Mouse (Mus musculus): ENCODE data around the gene Pxdc1. TPM values are rescaled to one million over a fixed set of nuclear protein-coding genes. Genes with fewer than 3 reads are reported as not detected.

Gene Pxdc1
- 8.3 and 8.9 TPM in 2 replicates for polyA plus RNA-seq (2015; fragmentation: Nextera tagmentation; extraction: Ambion mirVana)

DNA sequence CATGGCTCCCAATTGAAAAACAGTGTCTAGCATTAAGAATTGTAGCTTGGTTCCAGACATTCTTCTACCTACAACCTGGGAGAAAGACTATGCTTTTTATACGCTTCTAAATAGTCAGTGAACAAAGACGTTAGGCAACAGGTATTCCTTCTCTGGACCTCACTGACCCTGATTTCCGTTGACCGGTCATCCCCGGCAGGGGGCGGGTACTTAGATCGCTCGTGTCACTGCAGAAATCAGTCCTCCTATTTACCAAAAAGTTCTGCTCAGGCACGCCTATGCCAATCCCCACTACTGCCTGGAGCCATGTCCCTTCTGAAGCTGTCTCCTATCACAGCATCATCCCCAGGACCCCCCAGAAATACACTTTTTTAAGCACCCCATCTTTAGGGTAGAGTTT is at the start of gene Pxdc1:
Pxdc1 (minus strand) TSS at position 96 of the 400 bp plus-strand sequence.
- H3K9me3 ChIP-seq: no peaks in the 10 kb centered on the region
- peak within 1 kb of the TSS; percentile 52 for H3K4me3 ChIP-seq
- ATAC-seq (ENCODE audit: low FRiP score): no peak
- 6% methylated on average over 9 of the region's 9 CpGs for WGBS
- H3K9ac ChIP-seq: peak within 1 kb of the TSS; percentile 73
- H3K4me1 ChIP-seq (replicated peaks): peaks cover 26% of the 10 kb centered on the region
- peaks cover 76% of the 10 kb centered on the region for H3K27me3 ChIP-seq
- peak within 1 kb of the TSS; percentile 35; the same call in 1 of the 2 replicates for H3K27ac ChIP-seq
- no peaks in the 10 kb centered on the region for H3K36me3 ChIP-seq
- H3K4me2 ChIP-seq: peak within 1 kb of the TSS; percentile 94

GRCm38 (mm10) chr13:34700630-34701029 is 47.3 kb upstream of the Pxdc1 start:
- Histone ChIP-seq H3K9ac (no peak overlapping the region), H3K9me3 (no peaks in the 10 kb centered on the region), H3K36me3 (no peaks in the 10 kb centered on the region), H3K4me1 (replicated peaks) (no peaks in the 10 kb centered on the region; the same call in 1 of the 2 replicates), H3K27me3 (no peaks in the 10 kb centered on the region), H3K4me3 (no peak overlapping the region), H3K27ac (no peak overlapping the region), H3K4me2 (no peak overlapping the region)
- no peak for ATAC-seq (ENCODE audit: low FRiP score)
- 88% methylated on average over 1 of the region's 1 CpGs for WGBS

- no peaks in the 10 kb centered on the region for H3K36me3 ChIP-seq
- no peak for ATAC-seq (ENCODE audit: low FRiP score)
These were observed 46.8 kb upstream of the Pxdc1 start for GRCm38 (mm10) chr13:34700091-34700490.

DNA sequence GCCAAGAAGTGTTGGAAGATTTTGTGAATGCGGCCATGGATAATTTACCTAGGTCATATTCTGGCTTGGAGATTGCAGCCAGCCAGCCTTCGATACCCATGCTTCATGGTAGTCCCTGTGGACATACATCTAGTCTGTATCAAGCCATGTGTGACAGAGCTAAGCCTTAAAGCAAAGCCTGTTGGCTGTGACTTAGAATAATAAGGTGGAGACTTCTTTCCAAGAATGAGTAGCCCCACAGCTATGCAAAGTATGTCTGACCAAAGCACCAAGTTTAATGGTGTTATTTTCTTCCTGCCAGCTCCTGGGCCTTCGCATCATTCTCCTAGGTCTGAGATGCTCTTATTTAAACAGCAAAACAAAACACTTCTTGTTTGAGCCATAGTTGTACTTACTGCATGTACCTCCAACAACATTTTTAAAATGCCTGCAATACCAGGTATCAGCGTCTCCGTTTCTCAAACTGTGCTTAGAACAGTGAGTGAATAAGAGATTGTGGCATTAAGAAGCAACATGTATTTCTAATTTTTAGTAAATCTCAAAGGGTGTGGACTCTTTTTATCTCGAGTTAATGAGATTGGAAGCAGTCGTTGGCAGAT is 43.5 kb upstream of the Pxdc1 start:
- Histone ChIP-seq H3K27me3 (no peaks in the 10 kb centered on the region), H3K36me3 (no peaks in the 10 kb centered on the region), H3K4me1 (replicated peaks) (no peaks in the 10 kb centered on the region; the same call in 1 of the 2 replicates), H3K27ac (no peak overlapping the region), H3K4me2 (no peak overlapping the region), H3K9ac (no peak overlapping the region), H3K4me3 (no peak overlapping the region), H3K9me3 (no peaks in the 10 kb centered on the region)
- ATAC-seq (ENCODE audit: low FRiP score): no peak
- WGBS: 88% methylated on average over 7 of the region's 7 CpGs

More at GRCm38 (mm10) chr13:34700091-34700490, 46.8 kb upstream of the Pxdc1 start:
- WGBS: 80% methylated on average over 2 of the region's 2 CpGs
- no peak overlapping the region for H3K9ac ChIP-seq
- no peaks in the 10 kb centered on the region for H3K27me3 ChIP-seq
- H3K4me1 ChIP-seq (replicated peaks): no peaks in the 10 kb centered on the region; the same call in 1 of the 2 replicates
- no peak overlapping the region for H3K4me2 ChIP-seq
- H3K9me3 ChIP-seq: no peaks in the 10 kb centered on the region
- H3K4me3 ChIP-seq: no peak overlapping the region
- no peak overlapping the region for H3K27ac ChIP-seq

DNA sequence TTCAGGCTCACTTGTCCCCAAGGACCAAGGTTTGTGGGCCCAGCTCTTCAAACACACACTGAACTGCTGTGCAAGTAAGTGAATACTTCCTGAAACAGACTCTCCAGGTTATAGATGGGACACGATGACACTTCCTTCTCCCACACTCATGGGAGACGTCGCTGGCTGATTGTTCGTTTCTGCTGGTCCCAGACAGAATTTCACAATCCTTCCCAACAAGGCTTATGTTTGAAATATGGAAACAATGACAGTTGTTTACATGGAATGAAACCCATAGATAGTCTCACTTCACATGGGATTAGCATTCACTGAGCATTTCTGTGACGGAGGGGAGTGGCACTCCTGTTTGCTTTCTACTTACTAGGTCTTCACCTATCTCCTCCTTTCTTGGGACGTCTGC is 39.8 kb upstream of the Pxdc1 start:
- no peak overlapping the region for H3K27ac ChIP-seq
- WGBS: 80% methylated on average over 6 of the region's 6 CpGs
- H3K9ac ChIP-seq: no peak overlapping the region
- H3K9me3 ChIP-seq: no peaks in the 10 kb centered on the region
- H3K36me3 ChIP-seq: no peaks in the 10 kb centered on the region
- H3K4me3 ChIP-seq: no peak overlapping the region
- H3K4me1 ChIP-seq (replicated peaks): no peaks in the 10 kb centered on the region; the same call in 1 of the 2 replicates
- no peak overlapping the region for H3K4me2 ChIP-seq
- H3K27me3 ChIP-seq: no peaks in the 10 kb centered on the region
- no peak for ATAC-seq (ENCODE audit: low FRiP score)

GRCm38 (mm10) chr13:34691049-34691448 is 37.8 kb upstream of the Pxdc1 start:
- Histone ChIP-seq H3K4me2 (no peak overlapping the region), H3K4me1 (replicated peaks) (no peaks in the 10 kb centered on the region), H3K36me3 (no peaks in the 10 kb centered on the region), H3K9ac (no peak overlapping the region), H3K27ac (no peak overlapping the region), H3K4me3 (no peak overlapping the region), H3K9me3 (no peaks in the 10 kb centered on the region), H3K27me3 (no peaks in the 10 kb centered on the region)
- no peak for ATAC-seq (ENCODE audit: low FRiP score)
- 81% methylated on average over 1 of the region's 1 CpGs for WGBS

DNA sequence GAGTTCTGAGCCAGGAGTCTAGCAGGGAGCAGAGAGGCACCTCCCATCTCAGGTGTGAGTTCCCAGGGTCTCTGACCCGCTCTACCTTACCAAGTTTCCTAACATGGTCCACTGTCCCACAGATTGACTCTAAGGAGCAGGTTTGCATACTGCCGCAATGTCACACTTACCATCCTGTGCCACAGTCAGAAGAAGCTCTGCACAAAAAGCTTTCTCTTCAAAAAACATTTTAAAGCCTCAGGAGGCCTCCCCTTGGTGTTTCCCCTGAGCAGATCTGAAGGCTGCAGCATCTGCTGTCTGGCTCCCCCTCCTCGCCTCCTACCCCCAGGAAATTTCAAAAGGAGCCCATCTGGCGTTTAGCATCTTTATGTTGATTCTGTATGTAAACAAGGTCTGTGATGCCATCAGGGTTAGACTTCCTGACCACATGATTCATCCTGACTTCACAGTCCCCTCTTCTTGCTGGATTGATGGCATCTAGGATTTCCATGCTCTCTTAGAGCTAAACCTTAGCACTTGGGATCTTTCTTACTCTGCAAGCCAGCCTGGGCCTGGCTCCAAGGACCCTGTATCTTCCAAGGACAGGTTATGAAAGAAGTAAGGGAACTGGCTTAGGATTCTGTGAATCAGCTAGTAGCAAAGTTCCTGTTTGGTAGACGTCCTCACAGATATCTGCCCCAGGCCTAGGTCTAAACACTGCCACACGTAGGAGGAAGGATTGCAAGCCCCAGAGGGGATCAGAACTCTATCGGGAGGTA is 31.9 kb upstream of the Pxdc1 start:
- Histone ChIP-seq H3K36me3 (no peaks in the 10 kb centered on the region), H3K4me2 (no peak overlapping the region), H3K27ac (no peak overlapping the region), H3K9ac (no peak overlapping the region), H3K9me3 (no peaks in the 10 kb centered on the region), H3K4me3 (no peak overlapping the region), H3K27me3 (no peaks in the 10 kb centered on the region), H3K4me1 (replicated peaks) (peaks cover 4% of the 10 kb centered on the region; the same call in 1 of the 2 replicates)
- 74% methylated on average over 7 of the region's 7 CpGs for WGBS
- no peak for ATAC-seq (ENCODE audit: low FRiP score)

DNA sequence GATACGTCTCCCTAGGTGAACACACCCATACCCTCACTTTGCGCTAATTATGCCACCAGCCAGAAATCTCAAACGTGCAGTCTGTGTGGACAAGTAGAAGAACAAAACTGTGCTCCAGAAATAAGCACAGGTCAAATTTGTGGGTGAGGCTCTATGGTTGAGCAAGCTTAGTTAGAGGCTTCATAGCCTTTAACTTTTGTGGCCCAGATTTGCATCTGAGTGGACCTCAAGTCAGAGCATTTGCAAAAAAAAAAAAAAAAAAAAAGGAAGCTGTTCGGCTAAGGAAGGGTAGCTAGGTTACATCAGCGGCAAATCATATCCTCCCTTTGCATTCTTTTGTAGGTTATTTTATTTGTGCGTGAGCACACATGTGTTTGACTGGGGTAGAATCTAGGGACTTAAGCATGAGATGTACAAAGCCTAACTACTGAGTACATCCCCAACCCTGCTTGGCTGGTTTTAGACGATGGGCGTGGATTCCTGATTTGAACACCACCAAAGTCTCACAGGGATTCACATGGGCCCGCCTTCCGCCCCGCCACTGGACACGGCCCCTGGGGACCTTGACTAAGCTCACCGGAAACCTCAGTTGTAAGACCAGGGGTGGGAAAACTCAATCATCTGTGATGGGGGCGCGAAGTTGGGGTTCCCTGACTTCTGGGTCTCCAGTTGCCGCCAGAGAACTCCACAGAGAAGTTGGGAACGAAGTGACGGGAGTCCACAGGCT is 30.6 kb upstream of the Pxdc1 start:
- Histone ChIP-seq H3K9me3 (no peaks in the 10 kb centered on the region), H3K4me1 (replicated peaks) (peaks cover 4% of the 10 kb centered on the region; the same call in 1 of the 2 replicates), H3K4me3 (no peak overlapping the region), H3K36me3 (no peaks in the 10 kb centered on the region), H3K9ac (no peak overlapping the region), H3K4me2 (no peak overlapping the region), H3K27ac (no peak overlapping the region), H3K27me3 (no peaks in the 10 kb centered on the region)
- no peak for ATAC-seq (ENCODE audit: low FRiP score)
- WGBS: 93% methylated on average over 18 of the region's 18 CpGs

DNA sequence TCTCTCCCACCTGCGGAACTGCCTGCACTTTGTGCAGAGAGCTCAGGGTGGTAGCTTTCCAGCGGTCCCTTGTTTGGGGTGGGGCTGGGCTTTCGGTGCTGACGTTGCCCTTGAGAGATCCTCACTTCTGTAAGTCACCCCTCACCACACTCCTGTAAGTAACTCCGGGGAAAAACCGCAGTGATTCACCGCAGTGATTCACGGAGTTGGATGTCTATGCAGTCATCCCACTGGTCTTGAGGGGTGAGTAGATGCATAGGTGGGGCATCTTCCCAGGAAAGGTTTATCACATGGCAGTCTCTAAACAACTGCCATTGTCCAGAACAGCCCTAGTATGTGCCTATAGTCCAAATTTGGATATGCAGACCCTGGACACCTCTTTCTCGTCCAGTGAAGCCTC is 30.0 kb upstream of the Pxdc1 start:
- Histone ChIP-seq H3K9ac (no peak overlapping the region), H3K36me3 (no peaks in the 10 kb centered on the region), H3K9me3 (no peaks in the 10 kb centered on the region), H3K4me2 (no peak overlapping the region), H3K4me3 (no peak overlapping the region), H3K27me3 (no peaks in the 10 kb centered on the region), H3K27ac (no peak overlapping the region), H3K4me1 (replicated peaks) (peaks cover 4% of the 10 kb centered on the region; the same call in 1 of the 2 replicates)
- 92% methylated on average over 9 of the region's 9 CpGs for WGBS
- no peak for ATAC-seq (ENCODE audit: low FRiP score)

DNA sequence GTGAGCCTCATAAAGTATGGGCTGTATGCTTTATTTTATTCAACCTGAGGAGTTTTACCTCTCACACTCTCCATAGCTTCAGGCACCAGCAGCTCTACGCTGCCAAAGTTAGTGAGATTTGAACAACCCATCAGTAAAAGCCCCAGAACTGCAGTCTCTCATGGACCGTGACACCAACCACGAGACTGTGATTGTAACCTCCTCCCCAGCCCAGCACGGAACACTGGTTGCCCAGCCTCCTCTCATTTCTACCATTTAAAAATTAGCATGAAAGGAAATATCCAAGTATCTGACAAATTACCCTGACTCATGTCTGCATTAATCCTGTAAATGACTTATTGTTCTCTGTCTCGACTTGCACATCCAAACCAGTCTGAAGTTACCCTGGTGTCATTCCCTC is 23.2 kb upstream of the Pxdc1 start:
- peaks cover 15% of the 10 kb centered on the region for H3K4me1 ChIP-seq (replicated peaks)
- peak overlapping the region; percentile 72 for H3K27ac ChIP-seq
- no peaks in the 10 kb centered on the region for H3K36me3 ChIP-seq
- H3K4me2 ChIP-seq: no peak overlapping the region
- H3K4me3 ChIP-seq: no peak overlapping the region
- H3K9me3 ChIP-seq: no peaks in the 10 kb centered on the region
- 0 out of 2 replicates have a peak, but pooled peaks have one; percentile 39 for ATAC-seq (ENCODE audit: low FRiP score)
- H3K9ac ChIP-seq: no peak overlapping the region
- H3K27me3 ChIP-seq: no peaks in the 10 kb centered on the region
- WGBS: 34% methylated on average over 5 of the region's 5 CpGs

DNA sequence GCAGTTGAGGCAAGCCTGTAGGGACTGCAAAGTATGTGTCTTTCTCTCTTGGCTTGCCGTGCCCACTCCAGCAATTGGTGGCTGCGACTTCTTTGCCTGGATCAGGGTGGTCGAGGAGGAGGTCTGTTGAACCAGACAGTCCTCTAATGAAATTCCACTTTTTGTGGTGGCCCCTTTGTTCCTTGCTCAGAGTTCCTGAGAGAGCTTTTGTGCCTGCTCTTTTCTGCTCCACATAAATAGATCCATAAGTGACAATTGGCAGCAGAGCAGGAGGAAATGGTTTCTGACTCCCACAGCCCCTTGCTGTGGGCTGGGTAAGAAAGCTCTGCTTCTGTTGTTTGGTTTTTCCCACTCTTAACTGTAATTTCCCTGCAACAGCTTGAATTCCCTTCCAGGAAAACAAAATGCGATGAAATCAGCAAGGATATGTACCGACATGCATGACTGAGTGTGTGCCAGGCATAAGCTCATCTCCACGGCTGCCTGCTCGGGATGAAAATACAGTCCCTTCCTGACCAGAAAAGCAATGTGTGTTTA is 22.6 kb upstream of the Pxdc1 start:
- ATAC-seq (ENCODE audit: low FRiP score): no peak
- no peak overlapping the region for H3K9ac ChIP-seq

GRCm38 (mm10) chr13:34673354-34673753 is 20.1 kb upstream of the Pxdc1 start:
- Histone ChIP-seq H3K9me3 (no peaks in the 10 kb centered on the region), H3K4me1 (replicated peaks) (peaks cover 28% of the 10 kb centered on the region), H3K27ac (no peak overlapping the region), H3K36me3 (no peaks in the 10 kb centered on the region), H3K4me3 (no peak overlapping the region), H3K27me3 (no peaks in the 10 kb centered on the region), H3K4me2 (no peak overlapping the region), H3K9ac (no peak overlapping the region)
- no peak for ATAC-seq (ENCODE audit: low FRiP score)
- 89% methylated on average over 5 of the region's 5 CpGs for WGBS

More for the DNA sequence above, 22.6 kb upstream of the Pxdc1 start:
- 10% methylated on average over 7 of the region's 7 CpGs for WGBS
- no peaks in the 10 kb centered on the region for H3K9me3 ChIP-seq
- peak overlapping the region; percentile 20; the same call in 1 of the 2 replicates for H3K4me2 ChIP-seq
- no peaks in the 10 kb centered on the region for H3K27me3 ChIP-seq
- no peaks in the 10 kb centered on the region for H3K36me3 ChIP-seq
- no peak overlapping the region for H3K4me3 ChIP-seq
- H3K27ac ChIP-seq: peak overlapping the region; percentile 72
- H3K4me1 ChIP-seq (replicated peaks): peaks cover 15% of the 10 kb centered on the region

Data from hindbrain, embryonic 13.5 days (tissue).